Mouse (Mus musculus) adrenal gland, adult (tissue): ENCODE measurements around the gene Sumf1.

Source experiments
- DNase-seq, 2 experiments: peaks; one replicate each; pipeline ENCODE4 v3.0.0; 2022 to 2023; ENCODE audit warnings: low spot score in 1 of 2; ENCODE audit not compliant: inconsistent age in 2 of 2

Gene Sumf1

DNA sequence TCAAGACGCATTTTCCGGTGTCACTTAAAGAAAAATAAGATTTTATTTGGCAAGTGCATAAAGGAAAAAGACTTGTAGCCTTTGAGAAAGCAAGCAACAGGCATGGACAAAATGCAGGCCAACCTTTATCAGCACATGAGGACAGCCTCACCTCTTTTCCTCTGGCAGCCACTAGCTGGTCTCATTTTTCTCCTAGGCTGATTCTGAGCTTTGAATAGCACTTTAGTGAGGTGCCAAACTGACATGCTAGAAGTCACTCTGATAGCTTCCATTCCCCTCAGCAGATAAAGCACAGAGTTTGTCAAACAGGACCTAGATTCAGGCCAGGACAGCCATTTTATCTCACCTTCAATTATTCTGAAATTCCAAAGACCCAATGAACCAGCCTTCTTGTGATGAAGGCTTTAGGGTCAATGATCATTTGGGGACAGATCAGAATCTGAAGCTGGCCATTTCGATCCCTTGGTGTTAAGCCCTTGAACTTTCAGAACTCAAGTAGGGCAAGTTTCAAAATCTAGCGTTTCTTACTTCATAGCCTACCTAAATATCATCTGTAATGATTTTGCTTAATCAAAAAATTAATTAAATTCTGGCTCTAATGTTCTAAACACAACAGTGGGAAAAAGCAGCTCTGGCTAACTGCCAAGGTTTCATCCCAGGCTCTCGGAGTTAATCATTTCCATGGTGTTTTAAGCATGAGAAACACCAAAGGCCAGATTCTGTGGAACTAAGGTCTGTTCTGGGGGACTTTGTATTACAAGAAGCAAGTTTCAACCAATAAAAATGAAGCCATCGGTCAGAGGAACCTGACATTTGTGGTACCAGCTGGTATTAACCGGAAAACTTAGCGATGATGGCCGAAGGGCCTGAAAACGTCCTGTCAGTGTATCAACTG is 83.2 kb downstream of the Sumf1 start:
- DNase-seq: peak in 1 of 2 experiments; percentile 62

DNA sequence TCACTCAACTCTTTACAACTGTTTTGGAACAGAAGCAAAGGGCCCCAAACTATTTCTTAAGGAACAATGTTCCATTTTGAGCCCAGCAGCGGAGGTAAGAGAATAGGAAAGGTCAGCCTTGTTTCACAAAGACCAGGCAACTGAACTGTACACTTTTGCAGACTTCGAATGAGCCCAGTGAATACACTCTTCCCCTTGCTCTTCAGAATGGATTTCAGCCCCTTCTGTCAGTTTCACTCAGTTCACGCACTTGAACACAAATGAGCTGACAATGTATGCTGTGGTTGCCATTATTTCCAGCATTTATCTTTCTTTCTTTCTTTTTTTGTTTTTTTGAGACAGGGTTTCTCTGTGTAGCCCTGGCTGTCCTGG is 86.5 kb downstream of the Sumf1 start:
- DNase-seq: no peak

DNA sequence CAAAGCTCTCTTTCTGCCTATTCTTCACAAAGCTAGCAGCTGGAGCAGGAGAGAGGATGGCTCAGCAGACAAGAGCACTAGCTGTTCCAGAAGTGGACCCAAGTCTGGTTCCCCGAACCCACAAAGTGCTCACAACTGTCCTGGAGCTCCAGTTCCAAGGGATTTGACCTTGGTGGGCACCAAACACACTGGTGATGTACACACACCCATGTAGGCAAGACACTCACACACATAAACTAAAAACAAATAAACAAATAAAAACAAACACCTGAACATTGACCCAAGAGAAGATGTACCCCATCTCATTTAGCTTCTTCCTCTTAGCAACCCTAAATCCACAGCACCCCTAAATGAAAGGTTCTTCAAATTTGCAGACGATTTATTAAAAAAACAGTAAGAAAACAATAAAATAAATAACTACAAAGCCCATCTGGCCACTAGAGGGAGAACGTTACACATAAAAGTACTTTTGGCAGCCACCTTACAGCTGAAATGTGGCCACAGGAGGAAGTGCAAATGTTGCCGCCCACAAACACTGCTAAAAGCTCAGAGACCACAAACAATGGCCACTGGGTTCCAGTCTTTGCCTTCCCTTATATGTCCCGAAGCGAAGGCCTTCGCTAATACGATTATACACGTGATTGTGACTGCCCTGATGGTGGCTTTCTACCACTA is 87.1 kb downstream of the Sumf1 start:
- DNase-seq: peak; percentile 61 to 91

DNA sequence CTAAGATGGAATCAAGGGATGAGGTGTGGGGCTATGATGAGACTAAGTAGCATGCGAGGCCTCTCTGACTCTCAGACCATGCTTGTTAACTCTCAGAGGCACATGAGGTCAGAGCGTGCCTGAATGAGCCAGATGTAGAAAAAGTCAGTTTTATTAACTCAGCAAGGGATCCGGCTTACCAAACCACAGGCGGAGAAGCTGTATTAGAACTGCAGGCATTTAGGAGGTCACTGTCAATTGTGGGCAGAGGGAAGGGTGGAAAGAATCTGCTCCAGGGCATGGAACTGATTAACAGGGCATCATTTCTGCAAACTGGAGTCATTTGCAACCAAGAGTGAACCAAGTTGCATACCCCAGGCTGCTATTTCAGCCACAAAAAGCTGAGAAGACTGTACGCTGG is 89.9 kb downstream of the Sumf1 start:
- DNase-seq: no peak

DNA sequence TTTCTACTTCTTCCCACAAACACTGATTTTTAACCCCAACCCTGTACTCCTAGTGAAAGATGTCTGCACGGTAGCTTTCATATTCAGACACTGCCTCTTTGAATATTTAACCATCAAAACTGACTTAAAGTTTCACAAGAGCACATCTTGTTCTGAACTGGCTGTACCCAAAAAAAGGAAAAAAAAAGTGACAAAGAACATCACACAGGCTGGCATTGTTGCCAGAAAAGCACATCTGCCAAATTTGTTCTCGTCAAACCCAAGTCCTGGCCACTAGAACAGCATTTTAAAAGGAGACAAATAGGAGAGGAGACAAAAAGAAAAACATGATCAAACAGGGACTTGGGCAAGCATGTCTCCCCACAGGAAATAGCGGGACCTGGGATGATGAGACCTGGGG is 91.9 kb downstream of the Sumf1 start:
- peak in 1 of 2 experiments; percentile 40 for DNase-seq

DNA sequence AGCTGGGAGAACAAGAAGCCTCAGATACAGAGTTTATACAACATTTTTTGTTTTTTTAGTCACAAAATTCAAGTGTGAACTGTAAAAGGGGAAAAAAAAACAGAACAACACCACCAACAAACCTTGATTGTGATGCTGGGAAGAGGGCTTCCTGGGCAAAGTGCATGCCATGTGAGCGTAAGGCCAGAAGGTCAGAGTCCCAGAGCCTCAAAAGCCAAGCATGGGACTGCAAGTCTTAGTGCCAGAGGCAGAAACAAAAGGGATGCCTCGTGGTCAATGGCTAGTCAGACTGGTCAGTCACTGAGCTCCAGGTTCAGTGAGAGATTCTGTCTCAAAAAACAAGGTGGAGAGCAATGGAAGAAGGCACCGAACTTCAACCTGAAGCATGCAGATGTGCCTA is 92.7 kb downstream of the Sumf1 start:
- no peak for DNase-seq

DNA sequence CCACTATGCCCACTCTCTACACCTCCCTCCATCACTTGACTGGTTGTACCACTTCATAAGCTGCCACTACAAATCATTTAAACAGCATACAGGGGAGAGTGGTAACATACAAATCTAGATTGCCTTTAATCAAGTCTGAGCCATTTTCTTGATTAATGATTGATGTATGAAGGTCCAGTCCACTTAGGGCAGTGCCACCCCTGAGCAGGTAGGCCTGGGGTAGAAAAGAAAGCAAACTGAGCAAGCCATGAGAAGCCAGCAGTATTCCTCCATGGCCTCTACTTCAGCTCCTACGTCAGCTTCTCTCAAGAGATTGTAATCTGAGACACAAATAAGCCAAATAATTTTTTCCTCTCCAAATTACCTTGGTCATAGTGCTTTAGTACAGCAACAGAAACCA is 94.1 kb downstream of the Sumf1 start:
- no peak for DNase-seq

DNA sequence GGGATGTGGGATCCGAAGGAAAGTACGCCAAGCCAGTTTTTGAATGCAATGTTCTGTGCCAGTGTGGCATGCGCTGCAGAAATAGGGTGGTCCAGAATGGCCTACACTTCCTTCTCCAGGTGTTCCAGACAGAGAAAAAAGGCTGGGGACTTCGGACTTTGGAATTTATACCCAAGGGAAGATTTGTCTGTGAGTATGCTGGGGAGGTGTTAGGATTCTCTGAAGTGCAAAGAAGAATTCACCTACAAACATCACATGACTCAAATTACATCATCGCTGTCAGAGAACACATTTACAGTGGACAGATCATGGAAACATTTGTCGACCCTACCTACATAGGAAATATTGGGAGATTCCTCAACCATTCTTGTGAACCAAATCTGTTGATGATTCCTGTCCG is 109.5 kb downstream of the Sumf1 start:
- no peak for DNase-seq

DNA sequence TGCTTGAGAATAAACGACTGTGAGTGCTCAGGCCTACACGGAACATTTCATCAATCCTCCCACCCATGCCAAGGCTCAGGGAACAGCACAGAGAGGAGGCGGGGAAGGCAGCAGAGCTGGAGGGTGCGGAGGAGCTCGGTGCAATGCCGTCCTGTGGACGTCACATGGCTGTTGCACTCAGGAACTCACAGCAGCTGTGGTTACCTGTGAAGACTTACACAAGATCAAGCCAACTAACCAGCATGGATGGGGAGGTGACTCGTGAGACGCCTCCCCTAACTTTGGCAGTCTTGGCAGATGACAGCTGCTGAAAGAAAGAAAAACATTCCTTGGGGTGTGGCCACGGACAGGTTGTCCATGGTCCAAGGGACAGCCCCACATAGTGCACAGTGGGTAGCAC is 110.8 kb downstream of the Sumf1 start:
- no peak for DNase-seq

DNA sequence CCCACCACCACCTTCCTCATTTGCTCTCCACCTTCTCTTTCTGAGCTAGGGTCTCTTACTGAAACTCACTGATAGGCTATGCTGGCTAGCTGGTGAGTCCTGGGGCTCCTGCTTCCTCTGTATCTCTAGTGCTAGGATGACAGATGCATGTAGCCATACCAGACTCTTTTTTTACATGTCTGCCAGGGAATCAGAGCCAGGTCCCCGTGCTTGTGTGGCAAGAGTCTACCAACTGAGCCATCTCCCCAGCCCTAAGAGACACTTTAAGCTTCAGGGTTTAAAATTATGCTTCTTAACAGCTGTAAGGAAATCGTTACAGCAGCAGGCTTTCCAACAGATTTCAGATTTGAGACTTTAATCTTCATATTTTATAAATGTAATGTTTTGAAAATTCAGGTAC is 111.5 kb downstream of the Sumf1 start:
- DNase-seq: no peak

DNA sequence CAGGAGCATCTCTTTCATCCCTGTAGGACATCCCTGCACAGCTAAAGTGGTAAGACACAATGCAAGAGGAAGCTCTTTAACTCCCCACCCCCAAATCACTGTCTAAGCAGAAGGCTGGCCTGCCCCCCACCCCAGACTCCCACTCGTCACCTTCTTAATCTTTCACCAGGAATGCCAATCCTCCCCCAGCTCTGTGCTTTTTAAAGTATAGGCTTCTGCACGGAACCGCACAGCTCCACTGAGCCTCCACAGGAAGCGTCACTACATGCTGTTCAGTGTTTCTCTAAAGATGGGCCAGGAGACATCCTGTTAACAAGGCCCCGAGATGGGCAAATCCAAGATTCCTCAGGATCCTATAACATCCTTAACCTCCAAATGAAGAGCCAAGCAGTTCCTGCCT is 112.3 kb downstream of the Sumf1 start:
- DNase-seq: no peak

DNA sequence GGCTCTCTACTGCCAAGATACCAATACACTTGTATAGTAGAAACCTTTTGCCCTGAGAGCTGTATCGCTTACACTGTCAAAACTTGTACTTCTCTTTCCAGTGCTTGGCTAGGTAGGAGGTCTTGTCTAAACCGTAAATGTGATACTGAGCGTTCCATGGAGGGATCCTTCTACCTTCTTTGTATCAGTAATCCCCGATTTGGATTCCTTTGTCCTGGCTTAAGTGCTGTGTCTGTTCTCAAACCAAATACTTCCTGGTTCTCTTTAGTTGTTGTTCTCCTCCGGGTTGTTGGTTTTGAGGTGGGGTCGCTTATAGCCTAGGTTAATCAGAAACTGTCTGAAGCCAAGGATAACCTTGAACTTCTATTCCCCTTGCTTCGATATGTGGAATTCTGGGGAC is 114.4 kb downstream of the Sumf1 start:
- no peak for DNase-seq

DNA sequence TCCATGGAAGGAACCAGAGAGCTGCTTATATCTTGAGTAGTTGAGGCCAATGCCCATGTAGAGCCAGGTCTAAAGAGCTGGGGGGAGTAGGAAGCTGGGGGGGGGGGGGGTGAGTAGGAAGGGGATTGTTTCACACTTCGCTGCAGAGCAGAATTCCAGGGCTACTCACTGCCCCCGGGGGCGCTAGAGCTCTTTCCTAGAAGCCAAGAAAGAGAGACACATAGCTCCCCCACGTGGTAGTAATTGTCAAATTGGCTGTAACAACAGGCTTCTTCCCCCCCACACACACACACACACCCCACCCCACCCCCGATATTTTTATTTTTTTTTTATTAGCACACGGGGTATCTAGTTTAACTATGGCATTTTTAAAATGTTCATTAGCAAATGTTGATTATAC is 119.8 kb downstream of the Sumf1 start:
- peak in 1 of 2 experiments; percentile 73 for DNase-seq

DNA sequence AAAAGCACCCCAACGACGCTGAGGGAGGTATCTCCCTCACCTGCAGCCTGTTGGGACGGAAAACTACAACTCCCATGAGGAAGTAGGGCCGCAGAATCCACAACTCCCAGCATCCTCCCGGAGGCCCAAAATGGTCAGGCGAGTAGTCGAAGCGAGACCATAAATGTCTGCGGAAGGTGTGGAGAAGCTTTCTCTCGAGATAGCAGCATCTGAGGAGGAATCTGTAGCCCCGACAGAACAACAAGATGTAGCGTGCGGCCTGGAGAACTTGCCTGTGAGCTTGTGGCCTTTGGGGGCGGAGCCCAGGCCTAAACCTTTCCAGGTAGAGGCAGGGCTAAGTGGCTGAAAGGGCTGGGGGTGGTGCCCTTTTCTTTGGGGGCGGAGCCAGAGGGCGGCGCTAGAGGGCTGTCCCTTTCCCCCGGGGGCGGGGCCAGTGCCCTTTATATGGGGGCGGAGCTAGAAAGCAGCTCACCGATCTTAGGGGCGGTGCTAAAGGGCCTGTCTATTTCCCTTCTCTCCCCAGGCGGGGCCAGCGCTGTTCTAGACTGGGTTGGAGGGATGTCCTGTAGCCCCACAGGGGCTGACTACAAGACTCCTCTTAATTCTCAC is 120.4 kb downstream of the Sumf1 start, which contains the start of gene Setmar:
Setmar (plus strand) TSS at position 128 of the 609 bp plus-strand sequence.
- DNase-seq: peak; percentile 98 to 100

DNA sequence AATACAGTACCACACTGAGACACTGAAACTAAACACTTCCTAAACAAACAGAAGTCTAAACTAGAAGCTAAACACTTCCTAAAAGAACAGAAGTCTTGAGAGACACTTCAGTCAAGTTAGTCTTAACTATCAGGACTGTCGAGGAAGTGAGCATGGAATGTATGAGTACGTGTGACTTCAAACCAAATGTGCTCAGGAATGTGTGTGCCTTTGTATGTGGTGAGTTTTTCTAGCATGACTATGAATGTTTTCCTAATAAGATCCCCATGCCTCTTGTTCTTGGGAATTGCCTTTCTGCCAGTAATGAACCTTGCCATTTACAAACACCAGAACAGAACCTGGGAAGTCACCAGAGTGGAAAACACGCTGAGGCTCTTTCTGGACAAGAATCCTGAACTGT is 124.3 kb downstream of the Sumf1 start:
- no peak for DNase-seq

DNA sequence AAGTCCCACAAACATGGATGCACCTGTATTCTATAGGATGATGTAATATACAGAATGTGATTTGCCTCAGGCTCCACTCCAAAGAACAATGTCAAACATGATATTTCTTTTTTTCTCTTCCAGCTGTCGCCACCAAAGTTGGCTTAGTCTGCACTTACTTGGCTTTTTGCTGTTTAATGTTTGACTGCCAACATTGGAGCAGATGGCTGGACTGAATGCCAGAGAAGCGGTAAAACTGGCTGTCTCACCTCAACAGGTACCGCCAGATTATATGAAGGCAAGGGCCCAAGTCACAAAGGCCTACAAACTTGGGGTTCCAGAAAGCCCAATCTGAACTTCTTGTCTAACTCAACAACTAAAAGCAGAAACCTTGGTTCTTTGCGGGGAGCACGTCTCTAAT is 127.3 kb downstream of the Sumf1 start:
- no peak for DNase-seq

DNA sequence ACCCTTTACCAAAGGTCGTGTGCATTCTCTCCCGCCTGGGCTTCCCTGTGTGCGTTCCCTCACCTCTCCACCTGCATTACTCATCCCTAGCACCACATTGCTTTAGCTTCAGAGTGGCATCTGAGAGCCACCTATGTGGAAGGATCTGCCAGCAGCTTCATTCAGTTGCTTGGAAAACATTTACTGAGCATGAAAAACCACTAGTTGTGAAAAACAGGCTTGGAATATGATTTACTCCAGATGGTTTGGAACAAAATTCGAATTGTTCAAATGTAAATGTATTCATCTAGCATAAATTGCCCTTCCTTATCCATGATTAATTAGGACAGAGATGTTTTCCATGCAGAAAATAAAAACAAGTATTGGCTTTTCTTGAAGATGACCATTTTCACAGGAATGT is 128.0 kb downstream of the Sumf1 start:
- DNase-seq: no peak
